Mouse (Mus musculus) right cerebral cortex, postnatal 14 days (tissue): ENCODE measurements around the gene Lcn3.
"Not testable (repeated sequence)": the region's sequence is repeated elsewhere in the genome, so short reads cannot be mapped to it uniquely, and the experiment has no call there.

Experiments
- DNase-seq: peaks from one replicate; pipeline ENCODE4 v3.0.0; 2022

The Lcn3 gene

DNA sequence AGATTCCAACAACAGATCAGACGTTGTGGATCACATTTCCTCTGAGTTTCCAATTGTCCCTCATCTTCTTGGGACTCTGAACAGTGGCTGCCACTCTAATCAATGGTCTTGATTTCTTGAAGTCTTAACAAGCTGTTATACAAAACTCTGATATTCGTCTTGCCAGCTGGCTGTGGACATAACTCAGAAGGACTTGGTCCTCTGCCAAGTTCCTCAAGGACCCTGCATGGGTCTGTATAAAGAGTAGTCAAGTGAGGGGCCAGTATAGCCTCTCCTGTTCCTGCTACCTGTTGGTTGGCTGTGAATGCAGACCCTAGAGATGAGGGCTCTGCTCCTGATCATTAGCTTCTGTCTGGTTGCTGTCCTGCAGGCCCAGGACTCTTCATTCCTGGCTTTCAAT lies at the start of gene Lcn3:
Gene Lcn3, plus strand, starts transcription at position 301 of the 400 bp plus-strand sequence.
- DNase-seq, result no peak

GRCm38 (mm10) chr2:25717222-25717621 lies 48.1 kb upstream of the Lcn3 start:
- DNase-seq, result no peak

DNA sequence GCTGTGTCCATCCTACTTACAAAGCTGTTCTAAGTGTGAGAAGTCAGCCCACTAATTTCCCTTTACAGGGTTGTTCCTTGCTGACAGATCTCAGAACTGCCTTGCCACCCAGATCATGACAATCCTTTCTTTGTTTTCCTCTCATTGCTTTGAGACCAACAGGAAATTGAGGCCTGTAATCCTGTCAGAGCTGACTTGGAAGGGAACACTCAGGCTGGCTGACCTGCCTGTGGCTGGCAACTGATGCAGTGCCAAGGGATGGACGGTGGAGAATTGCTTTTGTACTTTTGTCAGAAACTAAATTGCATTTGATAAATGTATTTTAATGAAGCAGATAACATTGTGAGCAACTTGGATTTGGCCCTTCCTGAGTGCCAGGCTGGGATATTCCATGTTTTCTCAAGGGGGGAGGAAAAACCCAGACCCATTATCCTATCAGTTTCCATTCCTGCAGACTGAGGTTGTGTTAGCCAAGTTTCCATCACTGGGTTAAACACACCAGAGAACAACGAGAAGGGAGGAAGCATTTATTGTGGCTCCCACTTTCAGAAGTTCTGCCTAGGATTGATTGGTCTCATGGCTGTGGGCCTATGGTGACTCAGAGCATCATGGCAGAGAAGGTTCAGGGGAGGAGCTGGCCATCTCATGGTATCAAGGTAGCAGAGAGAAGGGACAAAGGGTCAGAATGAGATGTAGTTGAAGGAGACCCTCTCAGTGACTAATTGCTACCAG lies 32.0 kb upstream of the Lcn3 start:
- no peak for DNase-seq

- not testable (repeated sequence) for DNase-seq
Observed at GRCm38 (mm10) chr2:25736709-25737108, 28.7 kb upstream of the Lcn3 start, which contains the start of gene Obp2b. Obp2b (plus strand) TSS chr2:25737009.

- DNase-seq, result no peak
Observed at GRCm38 (mm10) chr2:25741671-25742070, 23.7 kb upstream of the Lcn3 start.

DNA sequence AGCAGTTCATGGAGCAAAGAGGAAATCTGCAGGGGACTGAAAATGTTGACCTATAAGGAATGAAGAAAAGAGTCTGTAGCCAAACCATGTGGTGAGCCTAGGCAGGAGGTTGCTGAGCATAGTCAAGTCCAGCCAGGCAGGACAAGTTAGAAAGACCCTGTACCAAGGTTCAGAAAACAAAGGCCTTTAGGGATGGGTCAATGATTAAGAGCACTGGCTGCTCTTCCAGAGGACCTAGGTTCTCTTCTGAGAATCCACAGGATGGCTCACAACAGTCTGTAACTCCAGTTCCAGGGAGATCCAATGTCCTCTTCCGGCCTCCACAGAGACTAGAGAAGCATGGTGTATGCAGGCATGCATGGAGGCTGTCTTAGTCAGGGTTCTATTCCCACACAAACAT lies 11.2 kb upstream of the Lcn3 start:
- DNase-seq, result no peak

- DNase-seq, result no peak
Observed at GRCm38 (mm10) chr2:25758064-25758625, 7.2 kb upstream of the Lcn3 start.

DNA sequence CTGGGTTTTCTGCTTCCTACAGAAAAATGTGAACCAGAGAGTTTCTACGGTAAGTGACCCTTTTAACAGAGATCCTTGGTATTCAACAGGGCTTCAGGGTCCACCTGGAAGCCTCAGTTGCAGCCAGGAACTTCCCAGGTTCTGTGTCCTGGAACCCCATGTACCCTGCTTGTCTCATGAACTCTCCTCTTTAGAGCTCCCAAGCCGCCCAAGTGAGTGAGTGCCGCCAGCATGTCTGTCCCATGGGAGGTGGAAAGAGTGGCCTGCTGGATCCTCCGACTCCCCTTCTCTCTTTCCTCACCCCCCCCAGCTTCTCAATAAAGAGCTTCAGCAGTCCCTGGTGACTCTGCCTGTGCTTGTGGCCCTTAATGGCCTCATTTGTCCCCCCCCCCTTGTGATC lies 2.4 kb downstream of the Lcn3 start:
- no peak for DNase-seq

- DNase-seq, result no peak
Observed at GRCm38 (mm10) chr2:25773507-25773906, 8.1 kb downstream of the Lcn3 start.

- DNase-seq, result no peak
Observed at GRCm38 (mm10) chr2:25774640-25775039, 9.3 kb downstream of the Lcn3 start.

DNA sequence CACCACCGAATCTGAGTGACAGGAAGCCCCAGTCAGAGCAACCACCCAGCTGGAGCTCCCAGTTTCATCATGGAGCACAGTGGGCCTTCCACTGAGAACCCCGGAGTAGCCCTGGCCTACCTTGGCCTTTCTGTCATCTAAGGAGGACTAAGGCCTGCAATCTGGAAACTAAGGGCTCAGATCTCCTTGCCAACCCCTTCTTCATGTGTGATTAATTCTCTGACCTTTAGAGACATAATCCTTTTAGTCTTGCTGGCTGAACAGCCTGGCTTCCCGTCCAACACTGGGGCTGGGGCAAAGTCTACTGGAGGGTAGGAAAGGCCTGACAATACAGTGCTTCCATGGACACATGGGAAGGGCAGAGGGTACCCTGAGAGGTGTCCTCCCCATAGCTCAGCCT lies 10.6 kb downstream of the Lcn3 start:
- DNase-seq, result no peak

DNA sequence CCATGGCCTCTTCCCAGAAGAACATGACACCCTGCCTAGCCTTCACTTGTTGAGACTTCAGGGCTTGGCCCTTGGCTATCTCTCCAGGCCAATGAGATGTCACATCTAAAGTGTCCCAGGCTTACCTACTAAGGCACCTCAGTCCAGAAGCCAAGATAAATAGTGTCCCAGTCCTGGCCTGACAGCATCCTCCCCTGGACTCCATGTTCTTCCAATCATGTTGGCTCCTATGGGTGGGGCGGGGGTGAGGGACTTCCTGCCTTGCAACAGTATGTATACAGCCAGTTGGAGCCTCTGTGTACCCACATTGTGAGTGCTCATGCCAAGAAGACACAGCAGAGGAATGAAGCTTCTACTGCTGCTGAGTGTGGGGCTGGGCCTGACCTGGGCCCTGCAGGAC lies 11.3 kb downstream of the Lcn3 start, which contains the start of gene Lcn11:
Gene Lcn11, plus strand, starts transcription at position 301 of the 400 bp plus-strand sequence.
- no peak for DNase-seq

- no peak for DNase-seq
Observed at GRCm38 (mm10) chr2:25779076-25779475, 13.7 kb downstream of the Lcn3 start.

DNA sequence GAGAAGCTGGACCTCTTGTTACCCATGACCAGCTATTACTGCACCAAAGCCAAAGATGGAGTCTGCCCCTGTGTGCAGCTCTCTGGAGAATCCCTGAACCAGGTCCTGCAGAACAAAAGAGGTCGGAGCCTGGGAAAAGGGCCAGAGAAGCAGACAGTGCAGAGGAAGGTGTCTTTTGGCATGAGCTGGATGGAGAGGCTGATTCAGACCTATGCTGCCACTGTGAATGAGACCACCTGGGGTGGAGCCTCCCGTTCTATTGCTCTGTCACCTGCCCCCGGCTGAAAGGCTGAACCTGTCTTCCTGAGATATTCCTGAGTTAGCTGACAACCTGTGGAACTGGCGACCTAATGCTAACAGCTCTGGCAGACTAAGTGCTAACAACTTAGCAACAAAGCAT lies 15.6 kb downstream of the Lcn3 start:
- DNase-seq, result no peak

DNA sequence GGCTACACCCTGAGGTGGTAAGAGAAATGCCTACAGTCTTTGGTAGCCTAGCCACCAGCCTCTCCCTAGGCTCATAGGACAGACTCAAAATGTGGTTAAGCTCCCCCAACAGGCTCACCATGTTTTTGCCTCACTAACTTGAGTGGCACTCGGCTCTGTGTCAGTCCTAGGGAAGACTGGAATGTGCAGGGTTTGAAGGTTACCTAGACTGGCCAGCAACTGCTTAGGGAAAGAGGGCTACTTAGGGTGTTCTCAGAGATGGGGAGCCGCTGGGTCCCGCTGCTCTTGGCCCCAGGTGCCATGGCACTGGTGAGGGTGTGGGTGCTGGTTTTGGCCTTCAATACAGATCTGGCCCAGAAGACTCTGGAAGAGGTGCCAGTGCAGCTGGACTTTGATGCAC lies 16.6 kb downstream of the Lcn3 start, which contains the start of gene Gm13539:
Gene Gm13539, plus strand, starts transcription at position 301 of the 400 bp plus-strand sequence.
- DNase-seq, result no peak

- no peak for DNase-seq
Observed at GRCm38 (mm10) chr2:25785573-25786322, 20.4 kb downstream of the Lcn3 start.

DNA sequence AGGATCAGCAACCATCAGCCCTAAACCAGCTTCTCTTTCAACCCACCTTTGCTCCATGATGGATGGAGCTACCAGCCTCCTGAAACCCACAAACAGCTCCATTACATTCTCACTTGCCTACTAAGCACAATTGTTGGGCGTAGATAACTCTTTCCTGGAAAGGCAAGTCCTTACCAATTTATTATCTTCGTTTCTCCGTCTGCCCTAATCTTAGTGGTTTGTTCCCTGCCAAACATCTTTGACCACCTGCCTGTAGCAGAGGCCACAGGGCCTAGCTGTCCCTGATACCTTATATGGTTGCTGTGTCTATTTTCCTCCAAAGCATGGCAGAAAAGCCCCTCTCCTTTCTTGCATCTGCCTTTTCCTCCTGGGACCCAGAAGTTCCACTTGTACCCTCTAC lies 23.7 kb downstream of the Lcn3 start:
- DNase-seq, result no peak

DNA sequence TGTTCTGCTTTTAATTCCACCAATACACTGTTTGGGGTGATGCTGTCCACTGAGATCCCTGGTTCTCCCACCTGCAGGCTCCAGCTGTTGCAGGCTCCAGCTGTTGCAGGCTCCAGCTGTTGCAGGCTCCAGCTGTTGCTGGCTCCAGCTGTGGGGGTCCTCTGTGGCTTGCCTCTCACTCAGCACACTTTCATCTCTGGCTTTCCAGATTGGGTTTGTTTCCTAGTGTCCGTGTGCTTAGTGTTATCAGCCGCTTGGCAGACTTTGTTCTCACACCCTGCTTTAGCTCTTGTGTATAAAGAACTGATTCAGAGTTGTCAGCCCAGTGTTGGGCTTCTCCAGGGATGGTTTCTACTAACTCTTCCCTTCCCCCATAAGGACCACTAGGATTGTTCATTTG lies 32.3 kb downstream of the Lcn3 start:
- no peak for DNase-seq

DNA sequence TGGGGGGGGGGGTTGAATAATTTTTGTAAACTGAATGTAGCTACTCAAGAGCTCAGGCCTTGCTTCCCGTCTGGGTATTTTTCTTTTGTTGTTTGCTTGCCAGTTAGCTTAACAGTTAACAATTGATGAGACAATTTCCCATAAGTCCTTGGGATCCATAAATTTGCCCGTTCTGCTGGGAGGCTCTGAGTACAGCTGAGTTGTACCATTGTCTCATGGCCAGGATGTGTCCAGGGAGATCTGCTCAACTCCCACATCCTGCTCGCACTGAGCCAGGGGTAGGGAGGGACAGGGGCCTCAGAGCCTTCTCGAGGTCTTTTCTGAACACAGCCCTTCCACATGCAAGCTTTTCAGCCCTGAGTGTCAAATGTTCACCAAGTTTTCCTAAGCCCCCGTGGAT lies 32.7 kb downstream of the Lcn3 start:
- no peak for DNase-seq

GRCm38 (mm10) chr2:25811711-25812110 lies 46.3 kb downstream of the Lcn3 start:
- DNase-seq, result no peak

DNA sequence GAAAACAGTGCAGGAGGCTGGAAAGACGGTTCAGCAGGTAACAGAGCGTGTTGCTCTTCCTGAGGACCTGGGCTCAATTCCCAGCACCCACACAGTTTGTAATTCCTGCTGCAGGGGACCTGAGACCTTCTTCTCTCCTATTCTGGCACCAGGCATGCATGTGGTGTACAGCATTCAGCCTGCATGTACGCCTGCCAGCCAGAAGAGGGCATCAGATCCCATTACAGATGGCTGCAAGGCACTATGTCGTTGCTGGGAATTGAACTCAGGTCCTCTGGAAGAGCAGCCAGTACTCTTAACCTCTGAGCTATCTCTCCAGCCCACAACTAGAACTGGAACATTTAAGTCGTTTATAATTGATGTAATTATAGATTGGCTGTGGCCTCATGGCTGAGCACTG lies 48.0 kb downstream of the Lcn3 start:
- no peak for DNase-seq

DNA sequence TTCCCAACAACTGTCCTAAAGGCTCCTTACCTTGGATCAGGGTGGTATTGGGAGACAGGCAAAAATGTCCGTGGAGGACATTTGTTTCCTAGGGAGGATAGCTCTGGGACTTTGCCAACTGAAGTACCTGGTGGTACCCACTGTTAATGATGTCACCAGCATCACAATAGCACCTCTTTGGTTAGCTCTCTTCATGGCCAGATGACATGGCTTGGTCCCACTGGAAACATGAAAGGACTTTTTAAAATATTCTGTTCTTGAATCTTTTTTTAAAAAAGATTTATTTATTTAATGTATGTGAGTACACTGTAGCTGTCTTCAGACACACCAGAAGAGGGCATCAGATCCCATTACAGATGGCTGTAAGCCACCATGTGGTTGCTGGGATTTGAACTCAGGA lies 50.4 kb downstream of the Lcn3 start, which contains the start of gene Glt6d1:
Gene Glt6d1, minus strand, starts transcription at position 101 of the 400 bp plus-strand sequence.
- DNase-seq, result not testable (repeated sequence)
